Mouse (Mus musculus) CD4-positive helper T cell, adult 2 months (primary cell): Measurements from ENCODE around the gene Axin2.

ENCODE experiments used
- DNase-seq: peaks from one replicate; pipeline ENCODE4 v3.0.0-alpha.2; 2012; ENCODE audit warnings: low read depth, missing footprints, low spot score

Axin2 gene

DNA sequence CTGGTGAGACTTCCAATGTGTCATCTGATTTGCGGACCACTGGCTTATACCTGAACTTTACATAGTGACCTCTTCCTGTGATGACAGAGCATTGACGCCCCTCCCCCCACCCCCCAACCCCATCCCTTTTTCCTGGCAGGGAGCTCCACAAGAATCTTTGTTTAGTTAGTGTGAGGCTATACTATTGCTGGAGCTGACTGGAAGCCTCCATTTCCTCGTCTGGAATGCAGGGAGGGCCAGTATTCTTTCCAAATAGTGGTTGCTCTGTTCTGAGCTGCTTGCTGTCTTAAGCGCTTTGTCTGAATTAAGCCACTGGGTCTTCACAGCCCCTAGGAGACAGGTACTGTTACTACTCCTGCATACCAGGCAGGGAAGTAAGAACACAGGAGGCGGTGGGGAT is 53.7 kb downstream of the Axin2 start:
- no peak for DNase-seq

DNA sequence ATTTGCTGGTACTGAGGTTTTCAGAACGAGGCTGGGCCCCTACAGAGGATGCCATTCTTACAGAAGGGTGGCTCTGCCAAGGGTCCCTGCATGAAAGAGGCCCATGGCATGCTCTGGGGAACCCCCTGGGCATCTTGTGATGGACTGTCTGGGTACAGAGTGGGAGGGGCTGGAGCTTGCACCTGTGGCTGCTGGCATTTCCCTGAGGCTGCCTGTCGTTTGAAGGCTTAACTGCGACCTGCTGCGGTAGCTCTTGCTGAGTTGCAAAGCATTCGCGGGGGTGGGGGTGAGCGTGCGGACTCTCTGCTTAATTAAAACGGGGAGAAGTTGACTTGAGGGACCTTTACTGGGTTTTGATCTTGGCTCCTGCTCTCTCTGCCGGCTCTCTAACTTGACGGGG is 55.4 kb downstream of the Axin2 start:
- no peak for DNase-seq

DNA sequence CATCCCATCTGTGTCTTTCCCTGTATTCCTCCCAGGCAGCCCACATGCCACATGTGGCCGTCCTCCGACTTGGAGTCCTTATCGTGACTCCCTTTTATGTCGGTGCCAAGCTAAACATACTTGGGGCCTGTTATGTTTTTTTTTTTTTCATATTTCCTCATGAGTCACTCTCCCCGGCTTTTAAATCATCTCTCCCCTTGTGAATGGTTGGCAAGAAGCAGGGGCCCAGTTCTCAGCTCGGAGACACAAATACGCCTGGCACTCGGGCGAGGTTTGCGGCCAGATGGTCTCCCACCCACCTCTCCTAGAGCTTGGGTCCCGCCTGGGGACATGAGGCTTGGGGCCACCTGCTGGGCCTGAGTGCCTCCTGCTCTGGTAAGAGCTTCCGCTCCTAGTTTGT is 60.4 kb downstream of the Axin2 start:
- no peak for DNase-seq

DNA sequence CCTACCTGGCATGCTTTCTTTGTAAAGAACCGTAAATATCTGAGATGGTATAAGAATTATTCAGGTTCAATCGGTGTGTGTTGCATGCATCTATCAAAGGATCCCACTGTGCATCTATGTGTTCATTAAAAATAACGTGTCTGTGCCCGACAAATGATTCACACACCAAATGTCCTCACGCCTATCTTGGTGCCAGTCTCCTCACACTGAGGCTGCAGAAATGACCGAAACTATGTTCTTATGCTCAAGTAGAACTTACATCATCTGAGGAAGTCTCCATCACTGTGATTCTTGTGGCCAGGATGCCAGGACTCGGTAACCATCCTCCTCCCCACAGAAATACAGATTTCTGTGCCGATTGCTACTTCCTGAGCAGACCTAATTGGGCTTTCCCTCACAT is 60.9 kb downstream of the Axin2 start:
- DNase-seq: no peak

DNA sequence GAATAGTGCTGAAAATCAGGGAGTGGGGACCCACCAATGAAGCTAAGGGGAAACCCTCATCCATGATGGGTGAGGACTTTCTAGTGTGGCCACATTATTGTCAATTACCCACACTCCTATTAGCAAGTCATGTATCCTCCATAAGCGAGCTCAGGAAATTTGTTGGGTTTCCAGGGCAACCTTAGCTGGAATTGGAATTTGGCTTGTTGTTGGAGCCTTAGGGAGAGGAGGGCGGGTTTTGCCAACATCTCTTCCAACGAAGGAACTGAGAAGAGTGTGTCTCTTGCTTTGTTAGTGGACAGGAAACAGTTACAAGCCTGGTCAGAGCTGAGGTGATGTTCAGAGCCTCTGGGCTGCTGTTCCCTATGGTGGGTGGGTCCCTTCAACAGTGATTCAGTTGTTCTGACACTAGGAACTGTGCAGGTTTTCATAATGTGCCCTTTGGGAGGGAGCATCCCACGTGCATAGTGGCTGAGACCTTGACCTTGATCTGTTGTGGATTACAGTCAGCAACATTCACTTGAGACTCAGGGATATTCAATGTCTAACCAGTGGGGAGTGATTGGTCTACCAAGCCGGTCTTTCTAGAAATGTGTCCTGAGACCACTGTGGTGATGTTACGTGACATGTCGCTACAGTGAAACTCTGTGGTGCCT is 63.4 kb downstream of the Axin2 start:
- DNase-seq: no peak

DNA sequence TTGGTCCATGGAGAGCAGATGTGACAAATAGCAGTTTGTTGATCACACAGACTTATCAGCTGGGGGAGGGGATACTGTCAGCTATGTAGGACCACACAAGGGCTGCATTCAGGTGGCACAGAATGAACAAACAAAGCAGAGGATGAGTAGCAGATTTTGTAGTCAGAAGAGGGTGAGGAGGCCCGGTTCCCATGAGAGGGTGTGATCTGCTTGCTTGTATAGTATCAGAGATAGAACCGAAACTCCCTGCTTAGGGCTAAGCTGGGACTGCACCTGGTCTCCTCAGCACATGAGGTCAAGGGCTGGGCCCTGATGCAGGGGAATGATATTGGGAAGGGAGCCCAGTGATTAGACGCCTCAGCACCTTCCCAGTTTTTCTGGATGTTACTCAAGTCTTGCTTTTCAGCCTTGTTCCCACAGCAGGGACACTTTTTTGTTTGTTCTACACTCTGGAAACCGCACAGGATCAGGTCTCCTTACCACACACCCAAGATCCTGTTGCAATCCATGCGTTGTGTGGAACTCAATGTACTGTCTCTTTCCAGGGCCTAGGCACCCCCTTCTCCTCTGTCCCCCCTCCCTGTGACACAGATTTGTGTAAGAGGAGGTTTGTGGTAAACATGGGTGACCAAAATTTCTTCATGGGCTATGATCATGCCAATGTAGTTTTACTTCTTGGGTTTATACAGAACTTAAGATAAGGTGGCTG is 64.7 kb downstream of the Axin2 start:
- no peak for DNase-seq

DNA sequence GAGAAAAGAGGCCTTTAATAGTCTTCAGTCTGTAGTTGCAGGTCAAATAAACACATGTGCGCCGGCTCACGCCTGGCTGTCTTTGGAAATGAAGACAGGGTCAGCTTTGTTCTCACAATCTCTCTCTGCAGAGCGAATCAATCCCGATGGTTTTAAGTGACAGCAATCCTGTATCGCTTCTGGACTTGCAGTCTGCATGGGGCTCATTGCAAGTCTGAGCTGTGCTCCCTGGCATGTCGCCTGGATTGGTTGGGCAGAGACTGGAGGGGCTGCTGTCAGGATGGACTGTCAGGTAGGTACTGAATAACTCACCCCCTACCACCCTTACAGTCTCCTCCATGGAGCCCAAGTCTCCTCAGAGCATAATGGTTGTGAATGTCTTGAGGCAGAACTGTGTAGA is 65.7 kb downstream of the Axin2 start:
- no peak for DNase-seq

DNA sequence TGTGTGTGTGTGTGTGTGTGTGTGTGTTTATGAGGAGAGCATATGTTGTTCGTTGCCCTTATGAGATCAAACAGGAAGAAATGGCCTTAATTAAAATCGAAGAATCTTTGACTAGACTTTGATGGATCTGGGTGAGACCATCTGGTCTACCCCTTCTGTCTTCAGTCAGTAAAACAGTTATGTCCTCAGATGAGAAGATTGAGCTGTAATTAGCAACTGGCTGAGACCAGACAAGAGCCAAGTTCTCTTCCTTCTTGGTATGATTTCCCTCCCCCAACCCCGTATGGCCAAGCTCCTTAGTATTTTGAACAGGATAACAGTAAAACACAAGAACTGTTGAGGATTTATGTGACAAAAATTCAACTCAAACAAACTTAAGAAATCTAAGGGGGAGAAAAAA is 67.1 kb downstream of the Axin2 start:
- DNase-seq: no peak

DNA sequence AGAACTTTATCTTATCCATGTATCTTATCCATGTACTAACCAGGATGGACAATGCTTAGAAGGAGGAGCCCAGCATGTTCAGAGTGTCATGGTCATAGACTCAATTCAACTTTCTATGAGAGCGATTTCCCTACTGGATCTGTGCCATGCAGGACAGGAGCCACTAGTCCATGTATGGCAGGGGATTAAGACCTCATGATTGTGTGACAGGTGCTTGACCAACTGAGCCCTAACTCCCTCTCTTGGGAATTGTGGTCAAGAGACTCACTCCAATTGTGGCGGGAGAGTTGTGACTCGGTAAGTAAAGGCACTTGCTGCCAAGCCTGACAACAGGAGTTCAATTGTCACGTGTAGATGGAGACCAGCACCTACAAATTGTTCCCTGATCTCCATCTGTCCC is 67.6 kb downstream of the Axin2 start:
- DNase-seq: no peak

DNA sequence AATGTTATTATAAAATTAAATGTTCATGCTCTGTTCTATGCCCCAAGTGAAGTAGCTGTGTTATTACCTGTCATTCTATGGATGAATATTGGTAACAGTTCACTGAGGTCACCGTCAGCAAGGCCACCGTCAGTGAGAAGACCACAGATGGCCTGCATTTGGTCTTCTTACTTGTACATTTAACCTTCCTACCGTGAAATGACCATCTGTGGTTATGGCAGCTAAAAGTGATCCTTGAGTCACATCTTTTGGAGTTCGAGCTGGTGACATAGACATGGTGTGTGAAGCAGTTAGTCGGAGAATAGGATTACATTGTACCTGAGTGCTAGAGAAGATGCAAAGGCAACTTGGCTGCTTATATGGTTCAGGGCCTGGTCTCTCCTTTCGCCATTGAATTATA is 68.1 kb downstream of the Axin2 start:
- DNase-seq: no peak

DNA sequence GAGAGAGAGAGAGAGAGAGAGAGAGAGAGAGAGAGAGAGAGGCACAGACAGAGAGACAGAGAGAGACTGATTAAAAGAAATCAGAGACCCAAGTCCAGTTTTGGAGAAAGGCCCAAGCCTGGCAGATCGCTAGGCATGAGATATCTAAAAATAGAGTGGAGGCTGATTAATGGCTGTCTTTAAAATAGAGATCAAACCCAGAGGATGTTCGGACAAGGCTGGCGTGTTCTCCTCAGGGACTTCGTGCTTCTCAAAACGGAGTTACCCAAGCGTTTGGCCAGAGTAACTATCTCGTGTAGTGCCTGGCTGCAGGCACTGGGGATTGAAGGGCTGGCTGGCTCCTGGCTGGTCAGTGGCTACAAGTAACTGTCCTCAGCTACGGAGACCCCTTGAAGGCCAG is 69.8 kb downstream of the Axin2 start:
- DNase-seq: no peak

DNA sequence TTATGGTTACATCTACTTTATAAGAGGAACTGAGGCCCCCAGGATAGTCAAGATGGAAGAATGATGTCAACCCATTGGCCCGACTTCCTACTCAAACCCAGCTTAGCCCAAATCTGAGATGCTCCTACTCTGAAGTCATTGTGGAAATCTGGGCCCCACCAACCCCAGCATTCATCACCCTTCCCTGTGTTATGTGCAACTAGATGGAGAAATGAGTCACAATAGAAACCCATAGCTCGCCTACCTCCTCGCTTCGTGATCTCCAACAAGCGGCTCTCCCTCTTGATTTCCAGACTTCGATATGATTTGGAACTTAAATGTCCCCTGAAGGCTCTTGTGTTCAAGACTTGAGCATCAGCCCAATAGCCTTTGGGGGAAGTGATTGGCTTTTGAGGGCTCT is 73.3 kb downstream of the Axin2 start:
- DNase-seq: no peak

DNA sequence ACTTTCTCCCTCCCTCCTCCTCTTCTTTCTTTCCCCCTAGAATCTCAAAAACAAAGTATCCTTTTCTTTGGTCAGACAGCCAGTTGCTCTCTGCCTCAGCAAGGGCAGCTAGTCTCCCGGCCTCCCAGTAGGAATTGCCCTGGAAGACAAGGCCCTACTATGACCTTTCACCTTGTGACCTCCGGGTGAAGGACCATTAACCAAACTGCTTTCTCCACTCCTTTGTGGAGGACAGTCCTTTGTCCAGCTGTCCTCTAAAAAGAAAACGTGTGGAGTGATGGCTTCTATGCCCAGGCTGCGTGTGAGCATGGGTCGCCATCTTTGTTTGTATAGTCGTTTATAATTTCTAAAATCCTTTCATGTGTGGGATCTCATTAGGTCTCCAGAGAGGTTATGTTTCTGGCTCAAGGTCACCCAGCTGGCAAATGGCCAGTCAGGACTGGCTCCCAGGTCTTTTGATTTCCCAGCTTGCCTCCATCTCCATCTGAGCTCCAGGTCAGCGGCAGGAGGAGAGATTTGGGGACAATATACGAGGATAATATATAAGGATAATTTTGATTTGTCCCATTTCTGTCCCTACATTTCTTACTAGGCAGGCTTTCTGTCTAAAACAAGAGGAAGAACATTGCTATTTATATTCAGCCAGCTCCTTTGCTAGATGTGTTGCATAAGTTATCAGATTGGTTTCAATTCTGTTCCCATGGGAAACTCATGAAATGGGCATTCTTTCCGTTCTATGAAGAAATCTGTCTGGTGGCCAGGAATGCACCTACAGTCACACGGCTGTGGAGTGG is 75.2 kb downstream of the Axin2 start:
- no peak for DNase-seq

DNA sequence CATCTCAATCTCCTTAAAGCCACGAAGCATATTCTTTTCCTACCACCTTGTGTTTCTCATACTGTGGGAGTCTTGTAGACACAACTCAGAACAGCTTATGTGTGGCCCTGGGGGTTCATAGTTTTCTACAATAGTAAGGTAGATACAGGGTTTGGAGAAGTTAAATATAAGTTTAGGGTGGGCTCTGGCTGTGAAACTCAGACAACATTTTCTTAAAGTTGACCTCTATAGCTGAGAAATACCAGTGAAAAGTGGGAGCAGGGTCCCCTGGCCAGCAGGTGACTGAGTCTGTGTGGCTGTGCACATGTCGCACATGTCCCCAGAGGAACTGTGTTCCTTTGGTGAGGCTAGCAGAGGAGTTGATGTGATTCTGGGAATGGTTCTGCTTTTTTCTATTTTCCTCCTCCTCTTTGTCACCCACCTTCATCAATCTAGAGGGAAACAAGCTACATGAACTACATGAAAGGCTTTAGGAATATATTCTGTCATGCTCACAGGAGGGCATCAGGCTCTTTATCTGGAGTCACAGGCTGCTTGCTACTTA is 75.9 kb downstream of the Axin2 start:
- DNase-seq: no peak

DNA sequence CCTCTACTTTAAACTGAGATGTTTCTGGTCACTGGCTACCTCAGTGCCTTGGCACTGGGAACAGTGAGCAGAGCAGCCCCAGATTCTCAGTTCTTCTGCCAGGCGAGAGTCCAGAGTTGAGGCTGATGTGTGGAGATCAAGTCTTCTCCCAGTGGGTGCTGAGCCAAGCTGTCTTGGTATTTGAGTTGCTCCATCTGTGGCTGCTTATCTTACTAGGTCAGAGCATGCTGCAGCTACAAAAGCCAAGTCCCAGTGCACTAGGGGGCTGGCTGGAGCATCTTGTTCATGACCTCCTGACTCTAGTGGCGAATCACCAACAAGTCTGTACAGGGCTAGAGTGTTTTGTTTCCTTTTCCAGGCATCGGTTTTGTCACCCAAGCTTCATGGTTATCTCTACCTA is 77.7 kb downstream of the Axin2 start:
- no peak for DNase-seq
